Mouse (Mus musculus) forebrain, embryonic 15.5 days (tissue): ENCODE results near the gene Zscan5b. TPM values are rescaled to one million over a fixed set of nuclear protein-coding genes. Genes with fewer than 3 reads are reported as not detected.
"Not testable (repeated sequence)": the region's sequence is repeated elsewhere in the genome, so short reads cannot be mapped to it uniquely, and the experiment has no call there.

ENCODE experiments used
- ATAC-seq: fragments of 200-750 bp; cut with Nextera tagmentation; replicated peaks from 2 replicates; pipeline ENCODE4 v1.8.0; 2017; ENCODE audit warnings: mild to moderate bottlenecking, moderate TSS enrichment, moderate library complexity
- H3K27ac ChIP-seq: fragments of 300-500 bp; sonication (generic); replicated peaks from 2 replicates; pipeline ENCODE4 v1.5.1; 2015; ENCODE audit warnings: mild to moderate bottlenecking, inconsistent platforms
- H3K27me3 ChIP-seq: fragments of 300-500 bp; sonication (generic); 2 replicates; pipeline ENCODE4 v1.6.1; 2015; ENCODE audit warnings: inconsistent platforms
- H3K36me3 ChIP-seq: fragments of 300-500 bp; sonication (generic); 2 replicates; pipeline ENCODE4 v1.6.1; 2015; ENCODE audit warnings: mild to moderate bottlenecking, inconsistent platforms
- H3K4me1 ChIP-seq: fragments of 300-500 bp; sonication (generic); 2 replicates; pipeline ENCODE4 v1.6.1; 2015; ENCODE audit warnings: inconsistent platforms
- H3K4me2 ChIP-seq: fragments of 300-500 bp; sonication (generic); replicated peaks from 2 replicates; pipeline ENCODE4 v1.6.1; 2015; ENCODE audit warnings: mild to moderate bottlenecking, inconsistent platforms
- H3K4me3 ChIP-seq: fragments of 300-500 bp; sonication (generic); 2 replicates; pipeline ENCODE4 v1.5.1; 2015; ENCODE audit warnings: mild to moderate bottlenecking, inconsistent platforms
- H3K9ac ChIP-seq: fragments of 300-500 bp; sonication (generic); replicated peaks from 2 replicates; pipeline ENCODE4 v1.6.1; 2015; ENCODE audit warnings: mild to moderate bottlenecking, inconsistent platforms
- H3K9me3 ChIP-seq: fragments of 300-500 bp; sonication (generic); 2 replicates; pipeline ENCODE4 v1.6.1; 2016; ENCODE audit warnings: inconsistent platforms
- WGBS: fragments of 180-500 bp; shearing (Covaris S2); methylation state at CpG from one replicate; pipeline ENCODE4 v1.1.7; 2015; ENCODE audit warnings: mixed read lengths; 5-methylcytosine and 5-hydroxymethylcytosine counted together
- polyA plus RNA-seq: library from polyadenylated mRNA; unstranded; fragments of >200 nt; fragmentation: Nextera tagmentation; extraction: Ambion mirVana; gene quantifications from 2 replicates; pipeline ENCODE4 v1.2.1, GENCODE M21; 2015

Zscan5b gene
- polyA plus RNA-seq, 1 experiment from 2014 or later = not detected

DNA sequence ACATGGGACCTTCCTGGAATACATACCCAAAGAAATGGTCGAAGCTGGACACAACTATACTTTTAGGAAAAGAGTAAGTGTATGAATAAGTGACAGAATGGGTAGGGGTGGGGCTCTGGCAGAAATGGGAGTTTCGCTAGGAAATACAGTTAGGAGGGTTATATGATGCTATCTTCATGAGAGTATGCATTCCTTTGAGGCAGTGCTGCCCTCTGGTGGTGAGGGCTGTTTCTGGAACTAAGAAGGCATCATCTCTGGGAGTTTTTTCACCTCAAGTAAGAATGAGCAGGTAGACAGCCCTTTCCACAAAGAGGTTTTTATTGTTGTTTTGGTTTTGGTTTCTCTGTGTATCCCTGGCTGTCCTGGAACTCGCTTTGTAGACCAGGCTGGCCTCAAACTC, 30.7 kb upstream of the Zscan5b start:
- ATAC-seq = no peak
- WGBS = 48% methylated on average over 3 of the region's 3 CpGs

GRCm38 (mm10) chr7:6194129-6194528, 27.9 kb upstream of the Zscan5b start:
- Histone ChIP-seq H3K27me3 (no peaks in the 10 kb centered on the region), H3K4me3 (no peak overlapping the region), H3K9ac (no peak overlapping the region), H3K4me2 (no peak overlapping the region), H3K27ac (no peak overlapping the region), H3K9me3 (no peaks in the 10 kb centered on the region), H3K36me3 (peaks cover 18% of the 10 kb centered on the region), H3K4me1 (no peaks in the 10 kb centered on the region)
- peak; percentile 71 for ATAC-seq
- 17% methylated on average over 5 of the region's 5 CpGs for WGBS

More for the DNA sequence above, 30.7 kb upstream of the Zscan5b start:
- Histone ChIP-seq H3K27me3 (no peaks in the 10 kb centered on the region), H3K4me3 (no peak overlapping the region), H3K4me2 (no peak overlapping the region), H3K9ac (no peak overlapping the region), H3K9me3 (no peaks in the 10 kb centered on the region), H3K27ac (no peak overlapping the region), H3K4me1 (no peaks in the 10 kb centered on the region), H3K36me3 (peaks cover 40% of the 10 kb centered on the region)

DNA sequence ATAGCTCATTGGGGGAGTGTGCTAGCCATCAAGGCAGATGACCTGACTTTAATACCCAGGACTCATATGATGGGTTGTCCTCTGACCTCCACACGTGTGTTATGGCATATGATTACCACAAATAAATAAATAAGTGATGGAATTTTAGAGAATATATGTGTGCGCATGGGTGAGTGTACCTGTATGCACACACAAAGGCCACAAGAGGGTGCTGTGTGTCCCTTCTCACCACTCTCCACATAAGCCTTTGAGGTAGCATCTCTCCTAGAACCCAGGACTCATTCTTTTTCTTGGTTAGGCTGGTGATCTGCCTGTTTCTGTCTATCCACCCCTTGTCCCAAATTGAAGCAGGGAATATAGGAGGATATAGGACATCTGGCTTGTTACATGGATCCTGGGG, 26.3 kb upstream of the Zscan5b start:
- 45% methylated on average over 2 of the region's 2 CpGs for WGBS
- Histone ChIP-seq H3K4me2 (no peak overlapping the region), H3K36me3 (peaks cover 2% of the 10 kb centered on the region), H3K4me1 (no peaks in the 10 kb centered on the region), H3K4me3 (no peak overlapping the region), H3K9me3 (no peaks in the 10 kb centered on the region), H3K27ac (no peak overlapping the region), H3K27me3 (no peaks in the 10 kb centered on the region), H3K9ac (no peak overlapping the region)
- no peak for ATAC-seq

- no peaks in the 10 kb centered on the region for H3K27me3 ChIP-seq
- H3K27ac ChIP-seq = no peak within 1 kb of the TSS
- no peak within 1 kb of the TSS for H3K9ac ChIP-seq
- H3K36me3 ChIP-seq = no peaks in the 10 kb centered on the region
- H3K4me2 ChIP-seq = no peak within 1 kb of the TSS
- H3K4me1 ChIP-seq = no peaks in the 10 kb centered on the region
- ATAC-seq = no peak
- no peak within 1 kb of the TSS for H3K4me3 ChIP-seq
- 60% methylated on average over 3 of the region's 3 CpGs for WGBS
- no peaks in the 10 kb centered on the region for H3K9me3 ChIP-seq
Observed at GRCm38 (mm10) chr7:6196790-6197189, 25.3 kb upstream of the Zscan5b start, which contains the start of gene Galp. Galp (plus strand) TSS chr7:6197090.

- H3K27ac ChIP-seq = no peak overlapping the region
- H3K9ac ChIP-seq = no peak overlapping the region
- no peak overlapping the region for H3K4me3 ChIP-seq
- no peaks in the 10 kb centered on the region for H3K36me3 ChIP-seq
- H3K27me3 ChIP-seq = no peaks in the 10 kb centered on the region
- WGBS = 79% methylated on average over 3 of the region's 3 CpGs
- H3K4me1 ChIP-seq = no peaks in the 10 kb centered on the region
- H3K4me2 ChIP-seq = no peak overlapping the region
- no peak for ATAC-seq
- H3K9me3 ChIP-seq = no peaks in the 10 kb centered on the region
Observed at GRCm38 (mm10) chr7:6204200-6204599, 17.9 kb upstream of the Zscan5b start.

GRCm38 (mm10) chr7:6213144-6213543, 8.9 kb upstream of the Zscan5b start:
- 53% methylated on average over 5 of the region's 5 CpGs for WGBS

GRCm38 (mm10) chr7:6214691-6215090, 7.4 kb upstream of the Zscan5b start:
- 62% methylated on average over 4 of the region's 4 CpGs for WGBS

More at GRCm38 (mm10) chr7:6213144-6213543, 8.9 kb upstream of the Zscan5b start:
- ATAC-seq = no peak
- no peaks in the 10 kb centered on the region for H3K36me3 ChIP-seq
- H3K27me3 ChIP-seq = no peaks in the 10 kb centered on the region
- H3K27ac ChIP-seq = no peak overlapping the region
- H3K4me1 ChIP-seq = no peaks in the 10 kb centered on the region
- peaks cover 3% of the 10 kb centered on the region; the same call in 1 of the 2 replicates for H3K9me3 ChIP-seq
- no peak overlapping the region for H3K4me2 ChIP-seq
- no peak overlapping the region for H3K9ac ChIP-seq
- H3K4me3 ChIP-seq = no peak overlapping the region

DNA sequence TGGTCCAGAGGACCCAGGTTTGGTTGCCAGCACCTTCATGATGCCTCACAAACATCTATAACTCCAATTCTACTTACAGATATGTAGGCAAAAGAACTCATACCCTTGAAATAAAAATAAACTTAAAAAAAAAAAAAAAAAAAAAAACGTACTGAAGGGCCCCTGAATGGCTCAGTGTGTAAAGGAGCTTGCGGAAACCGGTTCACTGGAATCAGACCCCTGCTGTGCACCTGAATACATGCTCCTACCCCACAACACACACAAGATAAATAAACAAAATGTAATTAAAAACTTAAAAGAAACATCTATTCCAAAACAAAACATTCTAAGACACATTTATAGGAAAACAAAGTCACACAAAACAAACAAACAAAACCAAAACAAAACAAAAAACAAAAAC, 1.9 kb upstream of the Zscan5b start:
- Histone ChIP-seq H3K4me3 (no peak overlapping the region), H3K9me3 (no peaks in the 10 kb centered on the region), H3K27ac (no peak overlapping the region), H3K27me3 (no peaks in the 10 kb centered on the region), H3K9ac (no peak overlapping the region), H3K36me3 (no peaks in the 10 kb centered on the region), H3K4me1 (no peaks in the 10 kb centered on the region), H3K4me2 (no peak overlapping the region)
- no peak for ATAC-seq
- 43% methylated on average over 3 of the region's 3 CpGs for WGBS

More at GRCm38 (mm10) chr7:6214691-6215090, 7.4 kb upstream of the Zscan5b start:
- not testable (repeated sequence) for H3K27ac ChIP-seq, H3K27me3 ChIP-seq, ATAC-seq, H3K9ac ChIP-seq, H3K4me1 ChIP-seq, H3K4me2 ChIP-seq, H3K9me3 ChIP-seq, H3K36me3 ChIP-seq, H3K4me3 ChIP-seq

GRCm38 (mm10) chr7:6228491-6228890, 6.4 kb downstream of the Zscan5b start:
- not testable (repeated sequence) for H3K4me3 ChIP-seq, H3K4me2 ChIP-seq, H3K4me1 ChIP-seq, H3K9me3 ChIP-seq, H3K9ac ChIP-seq, H3K27me3 ChIP-seq, H3K36me3 ChIP-seq, ATAC-seq, H3K27ac ChIP-seq
- WGBS = 49% methylated on average over 8 of the region's 8 CpGs

DNA sequence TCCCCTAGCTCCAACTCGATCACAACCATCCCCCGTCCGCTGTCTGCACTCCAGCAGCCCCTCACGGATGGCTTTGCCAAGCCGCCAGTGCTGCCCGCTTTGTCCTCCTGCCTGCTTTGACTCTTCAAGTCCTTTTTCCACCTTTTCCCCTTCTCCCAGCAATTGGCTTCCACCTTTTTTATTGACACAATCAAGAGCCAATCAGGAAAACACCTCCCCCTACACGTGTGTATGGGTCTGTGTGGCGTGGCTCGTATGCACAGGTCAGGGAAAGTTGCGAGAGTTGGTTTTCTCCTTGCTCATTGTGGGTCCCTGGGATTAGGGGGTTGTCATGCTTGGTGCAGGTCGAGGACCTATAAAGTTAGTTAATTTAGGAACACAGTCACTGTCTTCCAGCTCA, 17.7 kb downstream of the Zscan5b start:
- no peaks in the 10 kb centered on the region for H3K36me3 ChIP-seq
- WGBS = 48% methylated on average over 11 of the region's 11 CpGs
- ATAC-seq = no peak

DNA sequence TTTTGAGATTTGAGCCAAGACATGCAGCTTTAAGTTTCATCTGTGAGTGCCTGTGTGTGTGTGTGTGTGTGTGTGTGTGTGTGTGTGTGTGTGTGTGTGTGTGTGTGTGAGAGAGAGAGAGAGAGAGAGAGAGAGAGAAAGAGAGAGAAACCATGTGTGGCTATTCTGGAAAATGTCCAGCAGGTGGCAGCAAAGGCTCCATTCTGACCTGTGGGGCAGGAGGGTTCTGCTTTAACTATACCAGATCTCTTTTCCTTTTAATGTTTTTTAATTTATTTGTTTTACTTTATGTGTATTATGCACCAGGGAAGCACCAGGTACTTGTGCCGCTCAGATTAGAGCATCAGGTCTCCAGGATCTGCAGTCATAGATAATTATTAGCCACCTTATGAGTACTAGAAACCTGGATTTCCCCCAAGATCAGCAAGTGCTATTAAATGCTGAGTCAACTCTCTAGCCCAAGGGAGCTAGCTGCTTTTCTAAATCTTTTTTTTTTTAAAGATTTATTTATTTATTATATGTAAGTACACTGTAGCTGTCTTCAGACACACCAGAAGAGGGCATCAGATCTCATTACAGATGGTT, 18.9 kb downstream of the Zscan5b start:
- H3K27me3 ChIP-seq, H3K9me3 ChIP-seq, H3K4me1 ChIP-seq, ATAC-seq, H3K36me3 ChIP-seq, H3K9ac ChIP-seq, H3K27ac ChIP-seq, H3K4me2 ChIP-seq, H3K4me3 ChIP-seq: not testable (repeated sequence)
- WGBS = 26% methylated on average over 1 of the region's 1 CpGs

More for the DNA sequence above, 17.7 kb downstream of the Zscan5b start:
- Histone ChIP-seq H3K9ac (no peak overlapping the region), H3K4me1 (no peaks in the 10 kb centered on the region), H3K4me2 (no peak overlapping the region), H3K9me3 (no peaks in the 10 kb centered on the region), H3K4me3 (no peak overlapping the region), H3K27ac (no peak overlapping the region), H3K27me3 (no peaks in the 10 kb centered on the region)

DNA sequence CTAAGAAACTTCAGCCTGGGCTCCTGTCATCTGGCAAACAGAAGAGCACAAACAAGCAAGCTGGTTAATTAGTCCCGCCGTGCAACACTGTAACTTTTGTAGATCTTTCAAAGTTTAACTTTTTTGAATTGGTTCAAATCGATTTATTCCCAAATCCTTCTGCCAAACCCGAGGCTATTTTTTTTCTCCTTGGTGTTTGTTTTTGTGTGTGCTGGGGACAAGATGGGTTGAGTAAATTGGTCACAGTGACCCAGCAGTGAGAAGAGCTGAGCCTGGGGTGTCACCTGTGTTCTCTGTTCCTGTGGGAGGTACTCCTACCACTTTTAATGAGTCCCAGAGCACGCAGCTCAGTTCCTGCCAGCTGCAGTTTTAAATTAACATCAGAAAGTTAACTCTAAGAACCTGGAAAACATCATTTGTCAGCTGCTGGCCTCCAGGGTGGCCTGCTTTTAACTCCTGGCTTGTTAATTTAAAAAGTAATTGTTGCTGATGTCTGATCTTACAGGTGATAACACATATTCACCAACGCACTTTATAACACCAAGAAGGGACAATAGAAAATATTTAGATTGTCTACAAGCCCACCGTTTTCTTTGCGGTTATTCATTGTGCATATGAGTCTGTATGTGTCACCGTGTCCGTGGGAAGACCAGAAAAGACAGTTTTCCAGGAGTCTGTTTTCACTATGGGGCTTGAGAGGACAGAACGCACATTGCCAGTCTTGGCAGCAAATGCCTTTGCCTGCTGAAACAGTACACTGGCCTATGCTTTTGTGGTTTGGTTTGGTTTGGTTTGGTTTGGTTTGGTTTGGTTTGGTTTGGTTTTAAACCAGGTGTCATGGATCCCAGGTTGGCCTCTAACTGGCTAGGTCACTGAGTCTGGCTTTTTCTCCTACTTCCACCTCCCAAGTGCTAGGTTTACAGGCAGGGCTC, 22.5 kb downstream of the Zscan5b start:
- no peak for ATAC-seq
- H3K4me1 ChIP-seq = no peaks in the 10 kb centered on the region
- WGBS = 65% methylated on average over 11 of the region's 11 CpGs

More for the DNA sequence above, 22.5 kb downstream of the Zscan5b start:
- Histone ChIP-seq H3K27me3 (no peaks in the 10 kb centered on the region), H3K27ac (no peak overlapping the region), H3K9ac (no peak overlapping the region), H3K4me2 (no peak overlapping the region), H3K4me3 (no peak overlapping the region), H3K36me3 (no peaks in the 10 kb centered on the region), H3K9me3 (no peaks in the 10 kb centered on the region)
